Mouse (Mus musculus): ENCODE measurements around the gene Tmem170. TPM values are rescaled to one million over a fixed set of nuclear protein-coding genes. Genes with fewer than 3 reads are reported as not detected.
A peak's percentile ranks its signal among the peaks of the same experiment; 100 is the strongest.

Gene Tmem170
- polyA plus RNA-seq, 1 experiment from 2014 or later = 7.4 TPM

DNA sequence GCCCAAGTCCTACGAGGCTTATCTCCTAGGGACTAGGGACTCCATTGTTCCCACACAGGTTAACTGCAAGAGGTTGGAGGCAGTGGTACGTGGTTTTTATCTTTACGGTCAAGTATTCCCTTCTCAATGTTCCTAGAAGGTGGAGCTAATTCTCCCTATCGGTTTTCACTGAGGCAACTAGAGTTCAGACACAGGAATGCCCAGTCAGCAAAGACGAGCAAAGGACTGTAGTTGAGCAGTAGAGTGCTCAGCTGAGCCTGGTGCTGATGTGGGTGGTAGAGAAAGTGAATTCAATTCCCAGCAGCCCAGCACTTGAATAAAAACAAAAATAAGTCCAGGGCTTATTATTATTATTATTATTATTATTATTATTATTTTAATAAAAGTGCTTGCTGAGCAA is 16.1 kb upstream of the Tmem170 start:
- Histone ChIP-seq H3K36me3 (no peaks in the 10 kb centered on the region), H3K4me3 (no peak overlapping the region), H3K9me3 (no peaks in the 10 kb centered on the region), H3K4me1 (peaks cover 18% of the 10 kb centered on the region), H3K27ac (no peak overlapping the region), H3K27me3 (ENCODE audit: insufficient read depth, poor library complexity, severe bottlenecking) (peaks cover 45% of the 10 kb centered on the region)
- no peak for DNase-seq (ENCODE audit: low spot score)
- WGBS = 52% methylated on average over 5 of the region's 5 CpGs

DNA sequence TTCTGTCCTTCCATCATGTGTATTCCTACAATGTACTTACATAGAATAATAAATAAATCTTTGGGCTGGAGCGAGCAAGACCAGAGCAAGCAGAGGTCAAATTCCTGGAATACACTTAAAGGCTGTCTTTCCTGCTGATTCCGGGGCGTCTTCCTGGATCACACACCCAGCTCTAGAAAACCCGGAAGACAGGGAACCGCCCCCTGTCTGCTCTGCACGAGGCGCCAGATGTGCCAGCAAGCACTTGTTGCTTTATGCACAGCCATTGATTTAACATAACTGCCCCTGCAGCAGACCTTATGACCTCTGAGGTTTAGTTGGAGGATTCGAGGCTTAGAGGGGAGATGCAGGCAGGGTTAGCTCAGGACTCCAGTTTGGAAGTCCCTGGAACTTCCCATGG is 15.4 kb upstream of the Tmem170 start:
- 28% methylated on average over 8 of the region's 8 CpGs for WGBS
- H3K27ac ChIP-seq = no peak overlapping the region
- peaks cover 18% of the 10 kb centered on the region for H3K4me1 ChIP-seq
- no peak overlapping the region for H3K4me3 ChIP-seq
- DNase-seq (ENCODE audit: low spot score) = no peak
- peaks cover 47% of the 10 kb centered on the region for H3K27me3 ChIP-seq (ENCODE audit: insufficient read depth, poor library complexity, severe bottlenecking)
- no peaks in the 10 kb centered on the region for H3K36me3 ChIP-seq
- no peaks in the 10 kb centered on the region for H3K9me3 ChIP-seq

DNA sequence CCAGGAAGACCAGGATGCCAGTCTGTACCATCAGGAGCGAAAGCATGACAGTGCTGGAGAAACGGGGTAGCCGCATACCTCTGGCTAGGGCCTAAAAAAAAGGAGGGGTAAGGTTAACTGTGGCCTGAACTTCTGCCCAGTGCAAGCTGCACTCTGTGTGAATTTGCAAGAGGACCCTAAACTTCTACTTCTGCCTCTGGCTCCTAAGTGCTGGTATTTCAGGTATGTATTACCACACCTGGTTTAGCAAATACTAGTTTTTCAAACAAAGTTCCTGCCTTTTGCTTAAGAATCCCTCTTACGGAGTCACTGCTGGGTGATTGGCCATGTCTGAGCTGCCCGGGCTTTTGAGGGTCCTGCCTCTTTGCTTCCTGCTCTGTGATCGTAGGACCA is 14.4 kb upstream of the Tmem170 start:
- no peaks in the 10 kb centered on the region for H3K36me3 ChIP-seq
- DNase-seq (ENCODE audit: low spot score) = no peak
- WGBS = 59% methylated on average over 6 of the region's 6 CpGs
- peaks cover 57% of the 10 kb centered on the region for H3K27me3 ChIP-seq (ENCODE audit: insufficient read depth, poor library complexity, severe bottlenecking)
- H3K27ac ChIP-seq = no peak overlapping the region
- H3K9me3 ChIP-seq = no peaks in the 10 kb centered on the region
- peaks cover 18% of the 10 kb centered on the region for H3K4me1 ChIP-seq
- peak overlapping the region; percentile 52; the same call in 1 of the 2 replicates for H3K4me3 ChIP-seq

DNA sequence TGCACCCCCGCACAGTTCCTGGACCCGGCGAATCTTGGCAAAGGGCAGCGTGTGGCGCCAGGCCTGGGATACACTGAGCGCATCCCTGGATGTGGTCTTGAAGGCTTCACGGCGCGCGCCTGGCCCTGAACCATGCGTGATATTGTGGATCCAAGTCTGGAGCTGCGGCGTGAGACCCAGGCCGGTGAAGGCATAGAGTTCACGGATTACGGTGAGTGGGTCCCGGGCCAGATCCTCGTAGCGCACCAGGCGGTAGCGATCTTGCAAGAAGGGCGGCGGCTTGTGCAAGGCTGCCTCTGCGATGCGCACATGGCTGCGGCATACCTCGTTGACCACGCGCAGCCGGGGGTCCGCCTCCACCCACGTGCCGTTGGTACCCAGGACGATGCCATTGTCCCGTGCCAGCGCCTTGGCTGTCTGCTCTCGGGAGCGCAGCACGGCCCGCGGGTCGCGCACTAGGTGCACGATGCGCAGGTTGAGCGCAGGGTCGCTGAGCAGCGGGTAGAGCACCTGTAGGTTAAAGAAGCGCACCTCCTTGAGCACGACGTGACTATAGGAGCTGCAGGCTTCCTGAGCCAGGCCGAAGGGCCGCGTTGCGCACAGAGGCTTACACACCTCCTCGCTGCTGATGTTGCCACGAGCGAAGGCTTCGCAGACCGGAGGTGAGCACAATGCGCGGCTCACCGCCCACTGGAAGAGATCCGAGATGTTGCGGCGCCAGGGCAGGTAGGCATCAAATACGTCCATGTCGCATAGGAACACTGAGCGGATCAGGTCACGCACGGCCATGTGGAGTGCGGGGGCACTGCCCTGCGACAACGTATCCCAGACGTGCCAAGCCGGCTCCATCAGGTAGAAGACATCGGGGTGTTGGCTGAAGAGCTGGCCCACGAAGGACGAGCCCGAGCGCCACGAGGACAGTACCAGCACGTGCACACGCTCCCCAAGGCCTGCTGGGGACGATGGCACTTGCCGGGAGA is 13.7 kb upstream of the Tmem170 start:
- Histone ChIP-seq H3K27ac (0 out of 2 replicates have a peak overlapping the region, but pooled peaks have one; percentile 36), H3K36me3 (no peaks in the 10 kb centered on the region), H3K4me1 (peaks cover 18% of the 10 kb centered on the region), H3K9me3 (no peaks in the 10 kb centered on the region), H3K27me3 (ENCODE audit: insufficient read depth, poor library complexity, severe bottlenecking) (peaks cover 57% of the 10 kb centered on the region), H3K4me3 (peak overlapping the region; percentile 52)
- WGBS = 12% methylated on average over 86 of the region's 86 CpGs
- no peak for DNase-seq (ENCODE audit: low spot score)

DNA sequence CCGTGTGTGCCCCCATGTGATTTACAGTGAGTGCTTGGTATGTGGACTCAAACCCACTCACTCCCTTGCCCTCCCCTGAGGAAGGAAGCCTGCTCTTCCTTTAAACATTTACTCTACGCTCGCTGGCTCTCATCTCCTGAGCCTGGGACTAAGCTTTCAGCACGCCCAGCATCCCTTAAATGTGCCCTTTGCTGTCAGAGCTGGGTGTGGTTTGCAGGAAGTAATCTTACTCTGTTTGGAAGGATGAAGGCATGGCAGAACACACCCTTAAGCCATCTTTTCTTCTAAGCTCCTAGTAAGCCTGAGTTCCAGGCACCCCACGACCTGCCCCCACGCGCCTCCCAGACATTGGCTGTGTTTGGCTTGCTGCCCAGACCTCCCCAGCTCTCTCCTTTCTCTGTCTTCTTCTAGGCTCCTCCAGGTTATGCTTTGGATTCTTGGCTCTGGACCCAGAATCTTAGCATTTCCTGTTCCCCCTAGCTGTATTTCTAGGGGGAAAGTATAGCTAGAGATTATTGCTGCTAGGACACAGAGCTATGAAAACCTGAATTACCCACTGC is 11.6 kb upstream of the Tmem170 start:
- H3K27me3 ChIP-seq (ENCODE audit: insufficient read depth, poor library complexity, severe bottlenecking) = peaks cover 57% of the 10 kb centered on the region
- no peak overlapping the region for H3K27ac ChIP-seq
- 51% methylated on average over 7 of the region's 7 CpGs for WGBS
- H3K4me3 ChIP-seq = no peak overlapping the region
- peaks cover 18% of the 10 kb centered on the region for H3K4me1 ChIP-seq
- H3K36me3 ChIP-seq = no peaks in the 10 kb centered on the region
- DNase-seq (ENCODE audit: low spot score) = no peak
- no peaks in the 10 kb centered on the region for H3K9me3 ChIP-seq

DNA sequence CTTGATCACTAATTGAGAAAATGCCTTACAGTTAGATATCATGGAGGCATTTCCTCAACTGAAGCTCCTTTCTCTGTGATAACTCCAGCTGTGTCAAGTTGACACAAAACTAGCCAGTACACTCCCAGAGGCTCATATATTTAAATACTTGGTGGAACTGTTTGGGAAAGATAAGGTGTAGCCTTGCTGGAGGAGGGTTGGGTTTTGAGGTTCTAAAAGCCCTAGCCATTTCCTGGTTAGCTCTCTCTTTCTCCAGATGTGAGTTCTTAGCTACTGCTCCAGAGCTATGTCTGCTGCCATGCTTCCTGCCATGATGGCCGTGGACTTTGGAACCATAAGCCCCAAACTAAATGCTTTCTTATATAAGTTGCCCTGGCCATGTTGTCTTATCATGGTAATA is 10.9 kb upstream of the Tmem170 start:
- Histone ChIP-seq H3K36me3 (no peaks in the 10 kb centered on the region), H3K27ac (no peak overlapping the region), H3K4me1 (peaks cover 18% of the 10 kb centered on the region), H3K27me3 (ENCODE audit: insufficient read depth, poor library complexity, severe bottlenecking) (peaks cover 56% of the 10 kb centered on the region), H3K9me3 (no peaks in the 10 kb centered on the region), H3K4me3 (no peak overlapping the region)
- DNase-seq (ENCODE audit: low spot score) = no peak
- 70% methylated on average over 1 of the region's 1 CpGs for WGBS

DNA sequence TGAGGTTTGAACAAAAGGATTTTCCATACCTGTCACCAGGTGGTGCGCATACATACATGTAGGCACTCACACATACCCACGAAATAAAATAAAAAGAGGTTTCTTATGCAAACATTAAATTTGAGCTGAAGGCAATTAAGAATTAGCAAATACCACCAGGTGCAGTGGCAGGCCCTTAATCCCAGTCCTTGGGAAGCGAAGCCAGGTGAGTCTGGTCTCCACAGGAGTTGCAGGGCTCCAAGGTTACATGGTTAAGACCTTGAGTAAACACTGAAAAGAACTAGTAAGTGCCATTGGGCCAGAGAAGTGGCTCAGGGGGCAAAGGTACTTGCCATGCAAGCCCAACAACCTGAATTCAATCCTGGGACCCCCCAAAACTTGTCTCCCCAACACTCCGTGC is 7.1 kb upstream of the Tmem170 start:
- no peaks in the 10 kb centered on the region for H3K4me1 ChIP-seq
- DNase-seq (ENCODE audit: low spot score) = no peak
- peaks cover 20% of the 10 kb centered on the region for H3K27me3 ChIP-seq (ENCODE audit: insufficient read depth, poor library complexity, severe bottlenecking)
- no peak overlapping the region for H3K4me3 ChIP-seq
- WGBS = 79% methylated on average over 4 of the region's 4 CpGs
- H3K9me3 ChIP-seq = no peaks in the 10 kb centered on the region
- no peak overlapping the region for H3K27ac ChIP-seq
- no peaks in the 10 kb centered on the region for H3K36me3 ChIP-seq

DNA sequence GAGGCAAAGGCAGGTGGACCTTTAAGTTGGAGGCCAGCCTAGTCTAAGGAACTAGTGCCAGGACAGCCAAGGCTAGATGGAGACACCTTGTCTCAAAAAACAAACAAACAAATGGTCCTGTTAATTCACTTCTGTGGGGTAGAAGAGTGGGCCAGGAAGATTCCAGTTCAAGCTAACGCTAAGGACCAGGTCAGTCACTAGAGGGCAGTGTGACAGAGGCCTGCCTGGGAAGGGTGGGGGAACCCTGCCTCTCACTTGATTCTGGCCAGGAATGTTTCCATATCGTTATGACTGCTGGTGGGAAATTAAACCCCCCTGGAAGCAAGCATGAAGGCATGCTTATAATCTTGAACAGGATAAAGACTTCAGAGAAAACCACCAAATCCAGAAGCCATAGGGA is 5.0 kb upstream of the Tmem170 start:
- DNase-seq (ENCODE audit: low spot score) = no peak
- Histone ChIP-seq H3K27ac (no peak overlapping the region), H3K9me3 (no peaks in the 10 kb centered on the region), H3K27me3 (ENCODE audit: insufficient read depth, poor library complexity, severe bottlenecking) (peaks cover 7% of the 10 kb centered on the region), H3K4me1 (no peaks in the 10 kb centered on the region), H3K4me3 (no peak overlapping the region), H3K36me3 (no peaks in the 10 kb centered on the region)
- 5% methylated on average over 2 of the region's 2 CpGs for WGBS

DNA sequence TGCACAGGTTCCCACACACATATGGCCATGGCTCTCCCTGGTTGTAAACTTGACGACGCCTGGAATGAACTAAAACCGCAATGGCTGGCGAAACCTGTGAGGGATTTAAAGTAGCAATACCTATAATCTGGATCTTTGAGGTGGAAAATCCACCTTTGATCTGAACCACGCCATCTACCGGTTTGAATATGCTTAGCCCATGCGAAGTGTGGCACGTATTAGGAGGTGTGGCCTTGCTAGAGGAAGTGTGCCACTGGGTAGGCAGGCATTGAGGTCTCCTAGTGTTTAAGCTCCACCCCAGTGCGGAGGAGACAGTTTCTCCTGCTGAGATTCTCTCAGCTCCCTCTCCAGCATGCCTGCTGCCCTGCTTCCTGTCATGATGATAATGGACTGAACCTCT is 1.2 kb upstream of the Tmem170 start:
- WGBS = 68% methylated on average over 9 of the region's 9 CpGs
- Histone ChIP-seq H3K4me1 (peaks cover 8% of the 10 kb centered on the region; the same call in 1 of the 2 replicates), H3K36me3 (no peaks in the 10 kb centered on the region), H3K27ac (no peak overlapping the region), H3K9me3 (no peaks in the 10 kb centered on the region), H3K4me3 (no peak overlapping the region), H3K27me3 (ENCODE audit: insufficient read depth, poor library complexity, severe bottlenecking) (no peaks in the 10 kb centered on the region)
- DNase-seq (ENCODE audit: low spot score) = no peak

DNA sequence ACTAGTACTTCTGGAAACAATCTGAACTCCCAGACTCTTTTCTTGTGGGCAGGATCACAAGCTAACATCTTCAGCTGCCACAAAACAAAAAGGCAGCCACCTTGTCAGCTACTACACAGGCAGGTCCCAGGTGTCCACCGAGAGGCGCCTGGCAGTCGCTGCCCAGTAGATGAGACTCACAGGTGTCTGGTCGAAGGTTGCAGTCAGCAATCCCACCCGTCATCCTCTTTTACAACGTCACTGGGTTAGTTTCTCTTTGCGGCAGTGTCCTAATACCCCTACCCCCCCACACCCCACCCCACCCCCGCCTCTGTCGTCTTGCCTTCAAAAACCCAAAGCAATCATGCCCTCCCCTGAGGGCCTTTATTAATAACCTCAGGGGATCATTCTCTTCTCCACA is 792 bp downstream of the Tmem170 start:
- Histone ChIP-seq H3K9me3 (no peaks in the 10 kb centered on the region), H3K36me3 (no peaks in the 10 kb centered on the region), H3K4me1 (peaks cover 11% of the 10 kb centered on the region; the same call in 1 of the 2 replicates), H3K27me3 (ENCODE audit: insufficient read depth, poor library complexity, severe bottlenecking) (no peaks in the 10 kb centered on the region), H3K27ac (peak overlapping the region; percentile 96), H3K4me3 (peak overlapping the region; percentile 84)
- WGBS = 19% methylated on average over 9 of the region's 9 CpGs
- DNase-seq (ENCODE audit: low spot score) = no peak

DNA sequence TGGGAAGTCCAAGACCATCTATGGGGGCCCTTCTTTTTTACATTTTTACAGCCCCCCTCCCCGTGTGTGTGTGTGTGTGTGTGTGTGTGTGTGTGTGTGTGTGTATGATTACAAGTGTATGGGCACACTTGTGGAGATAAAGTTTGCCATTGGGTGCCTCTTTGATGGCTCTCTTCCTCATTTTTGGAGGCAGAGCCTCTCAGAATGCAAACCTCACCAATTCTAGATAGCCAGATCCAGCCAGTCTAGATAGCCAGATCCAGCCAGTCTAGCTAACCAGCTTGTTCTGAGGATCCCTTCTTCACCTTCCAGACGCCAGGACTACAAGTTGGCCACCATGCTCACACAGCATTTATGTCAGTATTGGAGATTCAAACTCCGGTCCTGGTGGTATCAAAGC is 5.3 kb downstream of the Tmem170 start:
- no peaks in the 10 kb centered on the region for H3K9me3 ChIP-seq
- peaks cover 11% of the 10 kb centered on the region; the same call in 1 of the 2 replicates for H3K4me1 ChIP-seq
- no peaks in the 10 kb centered on the region for H3K27me3 ChIP-seq (ENCODE audit: insufficient read depth, poor library complexity, severe bottlenecking)
- no peak for DNase-seq (ENCODE audit: low spot score)
- 81% methylated on average over 3 of the region's 3 CpGs for WGBS
- H3K27ac ChIP-seq = no peak overlapping the region
- no peak overlapping the region for H3K4me3 ChIP-seq
- peaks cover 10% of the 10 kb centered on the region; the same call in 1 of the 2 replicates for H3K36me3 ChIP-seq

DNA sequence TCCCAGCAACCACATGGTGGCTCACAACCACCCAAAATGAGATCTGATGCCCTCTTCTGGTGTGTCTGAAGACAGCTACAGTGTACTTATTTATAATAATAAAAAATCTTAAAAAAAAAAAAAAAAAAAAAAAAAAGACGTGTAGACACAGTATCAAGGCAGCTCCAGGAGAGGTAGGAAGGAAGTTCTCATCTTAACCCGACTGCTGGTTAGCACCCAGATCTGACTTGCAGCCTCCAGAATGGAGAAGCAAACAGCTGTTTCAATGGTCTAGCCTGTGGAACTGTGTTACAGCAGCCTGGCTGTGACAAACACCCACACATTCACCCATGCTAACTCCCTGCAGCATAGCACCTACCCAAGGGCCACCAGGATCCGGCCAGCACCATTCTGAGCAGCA is 6.2 kb downstream of the Tmem170 start:
- Histone ChIP-seq H3K27ac (no peak overlapping the region), H3K36me3 (peaks cover 19% of the 10 kb centered on the region), H3K4me3 (no peak overlapping the region), H3K9me3 (no peaks in the 10 kb centered on the region), H3K27me3 (ENCODE audit: insufficient read depth, poor library complexity, severe bottlenecking) (no peaks in the 10 kb centered on the region), H3K4me1 (0 out of 2 replicates have a peak, but pooled peaks cover 3% of the 10 kb centered on the region)
- DNase-seq (ENCODE audit: low spot score) = no peak
- 74% methylated on average over 3 of the region's 3 CpGs for WGBS

DNA sequence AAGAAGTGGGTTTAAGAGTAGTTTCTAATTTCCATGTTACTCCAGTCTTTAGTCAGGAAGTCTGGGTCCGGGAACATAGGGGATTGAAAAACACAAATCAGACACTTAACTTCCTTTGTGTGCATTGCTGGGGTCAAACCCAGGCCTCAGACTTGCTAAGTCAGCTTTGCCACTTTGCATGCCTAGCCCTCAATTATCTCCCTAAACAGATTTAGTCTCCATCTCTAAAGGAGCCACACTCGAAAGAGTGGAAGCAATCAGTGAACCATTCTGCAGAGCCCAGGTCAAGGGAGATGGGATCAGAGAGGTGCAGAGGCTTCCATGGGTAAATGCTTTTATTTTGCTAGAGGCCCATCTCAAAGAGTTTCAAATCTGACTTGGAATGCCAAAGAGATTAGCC is 7.9 kb downstream of the Tmem170 start:
- WGBS = 58% methylated on average over 2 of the region's 2 CpGs
- no peaks in the 10 kb centered on the region for H3K27me3 ChIP-seq (ENCODE audit: insufficient read depth, poor library complexity, severe bottlenecking)
- H3K4me1 ChIP-seq = 0 out of 2 replicates have a peak, but pooled peaks cover 3% of the 10 kb centered on the region
- DNase-seq (ENCODE audit: low spot score) = no peak
- no peak overlapping the region for H3K27ac ChIP-seq
- H3K4me3 ChIP-seq = no peak overlapping the region
- H3K9me3 ChIP-seq = no peaks in the 10 kb centered on the region
- H3K36me3 ChIP-seq = peaks cover 19% of the 10 kb centered on the region

Data from heart, embryonic 10.5 days (tissue).